In the genomic region with DNA sequence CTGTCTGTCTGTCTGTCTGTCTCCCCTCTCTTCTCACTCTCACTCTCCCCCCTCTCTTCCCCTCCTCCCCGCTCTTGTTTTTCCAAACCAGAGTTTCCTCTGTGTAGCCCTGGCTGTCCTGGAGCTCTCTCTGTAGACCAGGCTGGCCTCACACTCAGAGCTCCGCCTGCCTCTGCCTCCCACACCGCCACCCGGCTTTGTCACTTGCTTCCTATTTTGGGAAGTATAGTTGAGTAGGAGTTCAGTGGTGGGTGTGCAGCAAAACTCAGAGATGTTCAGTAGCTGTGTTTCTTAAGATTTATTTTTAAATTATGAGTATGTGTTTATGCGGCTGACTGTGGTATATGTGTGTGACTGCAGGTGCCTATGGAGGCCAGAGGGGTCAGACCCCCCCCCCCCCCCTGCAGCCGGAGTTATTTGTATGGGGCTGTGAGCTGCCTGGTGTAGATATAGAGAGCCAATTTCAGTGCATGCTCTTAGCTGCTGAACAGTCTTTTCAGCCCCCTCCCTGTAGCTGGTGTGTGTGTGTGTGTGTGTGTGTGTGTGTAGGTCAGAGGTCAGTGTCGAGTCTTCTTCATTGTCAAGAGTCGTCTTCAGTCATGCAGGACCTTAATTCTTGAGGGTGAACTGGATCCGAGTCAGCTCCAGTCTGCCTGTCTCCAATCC, we compare ENCODE assay signal across 15 mouse cellular contexts. TPM values are rescaled to one million over a fixed set of nuclear protein-coding genes. Genes with fewer than 3 reads are reported as not detected.
DNase-seq lines count a peak whose midpoint lies in the region; ATAC-seq lines count a peak whose summit lies in the region.
"Had no signal": no experiment of that assay in that cellular context is flagged by ENCODE, and none has a peak within 500 bp of the region (broad histone marks: within the 10 kb centered on the region; RNA-seq: fewer than 3 reads in every experiment).

No protein-coding gene starts in this region.

- peak; percentile 1 for DNase-seq in hindbrain, embryonic 10.5 days (ENCODE audit: low spot score)
- no peak for DNase-seq in hindbrain, embryonic 14.5 days (ENCODE audit: low spot score)
- DNase-seq in spleen, postnatal 4 days (ENCODE audit: low spot score in 2 of 2): peak; percentile 11 to 61
- no peak for DNase-seq in spleen, adult 12 weeks (ENCODE audit: low spot score)
- DNase-seq in retina, embryonic 14.5 days (ENCODE audit: low spot score): no peak
- DNase-seq: cerebellum, adult 9-11 months; heart, postnatal 10 days had no signal

- H3K27me3 ChIP-seq in hindbrain, embryonic 10.5 days (ENCODE audit: insufficient read depth, poor library complexity, severe bottlenecking): no peaks in the 10 kb centered on the region
- H3K27me3 ChIP-seq in hindbrain, embryonic 14.5 days (ENCODE audit: control insufficient read depth, insufficient read depth, low read length): no peaks in the 10 kb centered on the region
- H3K27me3 ChIP-seq in liver, embryonic 15.5 days: no peaks in the 10 kb centered on the region
- H3K27me3 ChIP-seq in neural tube, embryonic 15.5 days (replicated peaks): no peaks in the 10 kb centered on the region
- H3K27me3 ChIP-seq: embryonic facial prominence, embryonic 12.5 days; forebrain, embryonic 12.5 days; lung, embryonic 15.5 days had no signal

- H3K9ac ChIP-seq in hindbrain, embryonic 14.5 days: no peak overlapping the region
- H3K9ac ChIP-seq in liver, embryonic 15.5 days: no peak overlapping the region
- no peak overlapping the region for H3K9ac ChIP-seq in neural tube, embryonic 15.5 days (replicated peaks)
- H3K9ac ChIP-seq: embryonic facial prominence, embryonic 12.5 days; forebrain, embryonic 12.5 days; lung, embryonic 15.5 days had no signal

- no peak for ATAC-seq in hindbrain, embryonic 14.5 days (ENCODE audit: low FRiP score)
- ATAC-seq in liver, embryonic 15.5 days (ENCODE audit: insufficient read depth): no peak
- no peak for ATAC-seq in neural tube, embryonic 15.5 days (ENCODE audit: low FRiP score)
- ATAC-seq: activated CD4-positive, CD25-positive, alpha-beta regulatory T cell, adult 4 months had no signal

- H3K4me3 ChIP-seq in hindbrain, embryonic 10.5 days: no peak overlapping the region
- no peak overlapping the region for H3K4me3 ChIP-seq in hindbrain, embryonic 14.5 days (replicated peaks; ENCODE audit: low read length)
- no peak overlapping the region for H3K4me3 ChIP-seq in liver, embryonic 15.5 days (replicated peaks)
- H3K4me3 ChIP-seq in neural tube, embryonic 15.5 days (replicated peaks): no peak overlapping the region
- H3K4me3 ChIP-seq: embryonic facial prominence, embryonic 12.5 days; forebrain, embryonic 12.5 days; lung, embryonic 15.5 days had no signal

- H3K4me1 ChIP-seq in hindbrain, embryonic 10.5 days (replicated peaks): no peaks in the 10 kb centered on the region
- H3K4me1 ChIP-seq in hindbrain, embryonic 14.5 days (replicated peaks; ENCODE audit: control insufficient read depth, insufficient read depth, low read length): no peaks in the 10 kb centered on the region
- H3K4me1 ChIP-seq in liver, embryonic 15.5 days (replicated peaks): peaks cover 8% of the 10 kb centered on the region
- H3K4me1 ChIP-seq in neural tube, embryonic 15.5 days: no peaks in the 10 kb centered on the region
- H3K4me1 ChIP-seq: embryonic facial prominence, embryonic 12.5 days; forebrain, embryonic 12.5 days; lung, embryonic 15.5 days had no signal

- 84% methylated on average over 9 of the region's 9 CpGs for WGBS in hindbrain, embryonic 10.5 days
- WGBS in hindbrain, embryonic 14.5 days: 85% methylated on average over 9 of the region's 9 CpGs
- 69% methylated on average over 9 of the region's 9 CpGs for WGBS in liver, embryonic 15.5 days (ENCODE audit: insufficient replicate concordance)
- WGBS in neural tube, embryonic 15.5 days: 91% methylated on average over 8 of the region's 9 CpGs

- no peaks in the 10 kb centered on the region for H3K9me3 ChIP-seq in hindbrain, embryonic 10.5 days
- no peaks in the 10 kb centered on the region for H3K9me3 ChIP-seq in hindbrain, embryonic 14.5 days (ENCODE audit: control insufficient read depth, low read length)
- H3K9me3 ChIP-seq in liver, embryonic 15.5 days (replicated peaks): no peaks in the 10 kb centered on the region
- no peaks in the 10 kb centered on the region for H3K9me3 ChIP-seq in neural tube, embryonic 15.5 days (replicated peaks)
- H3K9me3 ChIP-seq: embryonic facial prominence, embryonic 12.5 days; forebrain, embryonic 12.5 days; lung, embryonic 15.5 days had no signal

- peaks cover 99% of the 10 kb centered on the region for H3K36me3 ChIP-seq in hindbrain, embryonic 10.5 days
- peaks cover 83% of the 10 kb centered on the region for H3K36me3 ChIP-seq in hindbrain, embryonic 14.5 days (replicated peaks; ENCODE audit: control insufficient read depth, insufficient read depth)
- H3K36me3 ChIP-seq in liver, embryonic 15.5 days (replicated peaks): peaks cover 89% of the 10 kb centered on the region
- H3K36me3 ChIP-seq in neural tube, embryonic 15.5 days: peaks cover 81% of the 10 kb centered on the region

- H3K4me2 ChIP-seq in hindbrain, embryonic 14.5 days (replicated peaks): no peak overlapping the region
- no peak overlapping the region for H3K4me2 ChIP-seq in liver, embryonic 15.5 days
- no peak overlapping the region for H3K4me2 ChIP-seq in neural tube, embryonic 15.5 days
- H3K4me2 ChIP-seq: embryonic facial prominence, embryonic 12.5 days; forebrain, embryonic 12.5 days; lung, embryonic 15.5 days; midbrain, embryonic 11.5 days had no signal

- no peak overlapping the region for H3K27ac ChIP-seq in hindbrain, embryonic 10.5 days
- H3K27ac ChIP-seq in hindbrain, embryonic 14.5 days: no peak overlapping the region
- peak overlapping the region; percentile 20; the same call in 1 of the 2 replicates for H3K27ac ChIP-seq in liver, embryonic 15.5 days (replicated peaks)
- H3K27ac ChIP-seq in neural tube, embryonic 15.5 days (replicated peaks): no peak overlapping the region
- H3K27ac ChIP-seq: forebrain, embryonic 12.5 days; kidney, postnatal 0 days had no signal

RNA-seq across cellular contexts. Expression of gene Daglb, which starts 7.7 kb away (rescaled TPM):
- 15.6 and 16.7 TPM in 2 replicates for polyA plus RNA-seq in hindbrain, embryonic 10.5 days (2016; fragmentation: Nextera tagmentation; extraction: Ambion mirVana)
- polyA plus RNA-seq in hindbrain, embryonic 14.5 days (2014; fragmentation: Nextera tagmentation; extraction: Ambion mirVana): 17.1 and 17.5 TPM in 2 replicates
- 8.3 and 9.3 TPM in 2 replicates for polyA plus RNA-seq in liver, embryonic 15.5 days (2015; fragmentation: Nextera tagmentation; extraction: Ambion mirVana)
- 20.4 and 21.9 TPM in 2 replicates for polyA plus RNA-seq in neural tube, embryonic 15.5 days (2015; fragmentation: Nextera tagmentation; extraction: Ambion mirVana)

RNA-seq across cellular contexts. Expression of gene Rac1, which starts 55.8 kb away (rescaled TPM):
- 390 and 422 TPM in 2 replicates for polyA plus RNA-seq in hindbrain, embryonic 10.5 days (2016; fragmentation: Nextera tagmentation; extraction: Ambion mirVana)
- 473 and 504 TPM in 2 replicates for polyA plus RNA-seq in hindbrain, embryonic 14.5 days (2014; fragmentation: Nextera tagmentation; extraction: Ambion mirVana)
- 155 and 162 TPM in 2 replicates for polyA plus RNA-seq in liver, embryonic 15.5 days (2015; fragmentation: Nextera tagmentation; extraction: Ambion mirVana)
- 385 and 423 TPM in 2 replicates for polyA plus RNA-seq in neural tube, embryonic 15.5 days (2015; fragmentation: Nextera tagmentation; extraction: Ambion mirVana)

Comparison
In these comparisons a context has a peak if more than half of its experiments do, and no peak if none do; other contexts are left out.
1. DNase-seq: peak in hindbrain, embryonic 10.5 days (single experiment) and spleen, postnatal 4 days (2 of 2); none in hindbrain, embryonic 14.5 days (single experiment), spleen, adult 12 weeks (single experiment) and retina, embryonic 14.5 days (single experiment).